Mouse (Mus musculus): ENCODE measurements at regions not wholly inside any gene's neighbourhood (a gene's known extent, or its start where the extent isn't known, plus 50 kb on each side); places are given as distances from the start of the nearest gene placed in this dataset.

DNA sequence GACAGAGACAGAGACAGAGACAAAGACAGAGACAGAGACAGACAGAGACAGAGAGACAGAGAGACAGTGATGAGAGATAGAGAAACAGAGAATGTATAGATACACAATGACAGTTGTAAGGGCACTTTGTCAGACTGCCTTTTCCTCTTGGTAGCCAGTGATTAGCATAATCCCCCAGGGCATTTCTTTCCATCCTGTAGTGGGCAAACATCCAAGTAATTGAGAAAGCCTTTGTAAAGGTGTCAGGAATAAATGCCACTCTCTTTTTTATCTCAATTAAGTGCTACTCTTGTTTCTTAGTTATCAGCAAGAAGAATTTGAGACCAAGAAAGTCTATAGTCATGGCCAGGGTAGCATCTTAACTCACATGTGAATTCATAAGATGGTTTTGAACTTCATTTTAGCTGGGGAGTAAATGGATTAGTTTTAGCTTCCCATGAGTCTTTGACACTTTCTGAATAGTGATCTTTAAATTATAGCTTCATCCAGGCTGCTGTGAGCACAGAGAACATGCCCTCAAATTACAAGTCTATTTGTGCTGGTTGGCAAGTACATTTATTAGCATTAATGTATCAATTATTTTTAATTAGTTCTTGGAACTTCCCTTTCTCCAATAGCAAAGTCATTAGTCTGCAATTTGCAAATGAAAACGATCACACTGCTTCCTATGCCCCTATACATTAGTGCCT, 1215.9 kb downstream of the Gm9008 start:
- Histone ChIP-seq H3K4me1 (ENCODE audit: control insufficient read depth, insufficient read depth, low read length) (no peaks in the 10 kb centered on the region), H3K4me2 (ENCODE audit: low read length) (no peak overlapping the region), H3K27me3 (ENCODE audit: control insufficient read depth, insufficient read depth, low read depth, low read length) (no peaks in the 10 kb centered on the region), H3K4me3 (ENCODE audit: low read depth, low read length) (no peak overlapping the region), H3K9me3 (replicated peaks; ENCODE audit: control insufficient read depth, low read length, poor library complexity, severe bottlenecking) (no peaks in the 10 kb centered on the region), H3K9ac (ENCODE audit: low read depth, low read length) (no peak overlapping the region), H3K27ac (ENCODE audit: low read length) (no peak overlapping the region), H3K36me3 (ENCODE audit: control insufficient read depth, insufficient read depth, low read length) (no peaks in the 10 kb centered on the region)
- ATAC-seq, result no peak
- WGBS, result 47% methylated on average over 1 of the region's 1 CpGs

GRCm38 (mm10) chr6:75254076-75254414, 1243.5 kb downstream of the Gm9008 start:
- no peaks in the 10 kb centered on the region for H3K9me3 ChIP-seq (replicated peaks; ENCODE audit: control insufficient read depth, low read length, poor library complexity, severe bottlenecking)
- no peaks in the 10 kb centered on the region for H3K4me1 ChIP-seq (ENCODE audit: control insufficient read depth, insufficient read depth, low read length)
- no peaks in the 10 kb centered on the region for H3K27me3 ChIP-seq (ENCODE audit: control insufficient read depth, insufficient read depth, low read depth, low read length)
- H3K9ac ChIP-seq (ENCODE audit: low read depth, low read length), result no peak overlapping the region
- H3K4me2 ChIP-seq (ENCODE audit: low read length), result no peak overlapping the region
- H3K27ac ChIP-seq (ENCODE audit: low read length), result no peak overlapping the region
- no peaks in the 10 kb centered on the region for H3K36me3 ChIP-seq (ENCODE audit: control insufficient read depth, insufficient read depth, low read length)
- no peak overlapping the region for H3K4me3 ChIP-seq (ENCODE audit: low read depth, low read length)
- WGBS, result 81% methylated on average over 3 of the region's 3 CpGs
- no peak for ATAC-seq

DNA sequence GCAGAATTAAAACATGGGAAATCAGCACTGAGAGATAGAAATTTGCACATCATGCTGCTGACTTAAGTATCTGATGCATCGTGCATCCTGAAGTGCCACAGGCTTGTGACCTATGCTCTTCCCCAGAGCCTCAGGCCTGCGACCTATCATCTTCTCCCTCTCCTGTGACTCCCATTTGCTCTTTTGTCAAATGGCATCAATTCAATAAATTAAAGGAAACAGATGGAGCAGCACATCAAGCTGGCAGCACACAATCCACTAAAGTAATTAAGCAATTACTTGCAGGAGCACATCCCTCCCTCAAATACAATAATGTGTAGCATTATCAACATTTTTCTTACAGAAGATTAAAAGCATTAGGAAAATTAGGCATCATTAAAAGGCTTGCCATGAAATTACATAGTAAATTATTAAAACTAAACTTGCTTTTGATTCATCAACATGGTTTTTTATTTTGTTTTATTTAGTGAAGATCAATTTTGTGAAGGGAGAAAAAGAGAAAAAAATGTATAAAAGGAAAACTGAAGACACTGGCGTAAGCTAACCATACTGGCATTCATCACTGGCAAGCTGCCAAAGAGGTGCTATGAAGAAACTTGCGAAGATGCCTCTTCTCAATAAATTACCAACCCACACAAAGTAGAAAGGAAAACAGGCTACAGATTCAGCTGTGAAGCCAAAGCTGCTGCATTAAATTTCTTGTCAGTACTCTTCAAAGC, 1244.1 kb downstream of the Gm9008 start:
- H3K27ac ChIP-seq (ENCODE audit: low read length), result no peak overlapping the region

DNA sequence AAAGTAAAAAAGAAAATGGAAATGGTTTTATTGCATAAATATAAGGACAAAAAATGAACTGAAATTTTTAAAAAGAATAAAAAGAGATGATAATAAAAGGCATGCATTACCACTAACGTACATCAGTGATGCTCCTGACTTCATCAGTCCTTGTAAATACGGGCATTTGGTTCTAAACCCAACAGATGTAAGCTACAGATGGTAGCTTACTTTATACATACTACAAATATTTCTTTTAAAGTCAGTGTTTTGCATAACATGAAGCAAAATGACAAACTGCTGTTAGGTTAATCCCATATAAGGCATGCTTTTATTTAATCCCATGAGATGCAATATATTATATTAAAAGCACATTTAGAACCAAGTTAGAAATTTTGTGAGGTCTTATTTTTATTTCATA, 1282.1 kb downstream of the Gm9008 start:
- ATAC-seq, result no peak
- Histone ChIP-seq H3K9me3 (replicated peaks; ENCODE audit: control insufficient read depth, low read length, poor library complexity, severe bottlenecking) (no peaks in the 10 kb centered on the region), H3K27me3 (ENCODE audit: control insufficient read depth, insufficient read depth, low read depth, low read length) (no peaks in the 10 kb centered on the region), H3K4me3 (ENCODE audit: low read depth, low read length) (no peak overlapping the region), H3K36me3 (ENCODE audit: control insufficient read depth, insufficient read depth, low read length) (no peaks in the 10 kb centered on the region), H3K4me2 (ENCODE audit: low read length) (no peak overlapping the region), H3K27ac (ENCODE audit: low read length) (no peak overlapping the region), H3K4me1 (ENCODE audit: control insufficient read depth, insufficient read depth, low read length) (no peaks in the 10 kb centered on the region), H3K9ac (ENCODE audit: low read depth, low read length) (no peak overlapping the region)
- WGBS, result 79% methylated on average over 2 of the region's 2 CpGs

More for the DNA sequence above, 1244.1 kb downstream of the Gm9008 start:
- 0 out of 2 replicates have a peak, but pooled peaks have one; percentile 42 for ATAC-seq
- H3K9me3 ChIP-seq (replicated peaks; ENCODE audit: control insufficient read depth, low read length, poor library complexity, severe bottlenecking), result no peaks in the 10 kb centered on the region
- H3K4me2 ChIP-seq (ENCODE audit: low read length), result no peak overlapping the region
- H3K36me3 ChIP-seq (ENCODE audit: control insufficient read depth, insufficient read depth, low read length), result no peaks in the 10 kb centered on the region
- H3K9ac ChIP-seq (ENCODE audit: low read depth, low read length), result no peak overlapping the region
- 50% methylated on average over 4 of the region's 4 CpGs for WGBS
- H3K4me1 ChIP-seq (ENCODE audit: control insufficient read depth, insufficient read depth, low read length), result no peaks in the 10 kb centered on the region
- no peak overlapping the region for H3K4me3 ChIP-seq (ENCODE audit: low read depth, low read length)
- H3K27me3 ChIP-seq (ENCODE audit: control insufficient read depth, insufficient read depth, low read depth, low read length), result no peaks in the 10 kb centered on the region

GRCm38 (mm10) chr6:75212721-75213475, 1284.7 kb downstream of the Gm9008 start:
- Histone ChIP-seq H3K27me3 (ENCODE audit: control insufficient read depth, insufficient read depth, low read depth, low read length) (no peaks in the 10 kb centered on the region), H3K9ac (ENCODE audit: low read depth, low read length) (no peak overlapping the region), H3K27ac (ENCODE audit: low read length) (no peak overlapping the region), H3K36me3 (ENCODE audit: control insufficient read depth, insufficient read depth, low read length) (no peaks in the 10 kb centered on the region), H3K4me1 (ENCODE audit: control insufficient read depth, insufficient read depth, low read length) (no peaks in the 10 kb centered on the region), H3K4me2 (ENCODE audit: low read length) (no peak overlapping the region), H3K4me3 (ENCODE audit: low read depth, low read length) (no peak overlapping the region), H3K9me3 (replicated peaks; ENCODE audit: control insufficient read depth, low read length, poor library complexity, severe bottlenecking) (no peaks in the 10 kb centered on the region)
- no peak for ATAC-seq
- 59% methylated on average over 3 of the region's 3 CpGs for WGBS
